Mouse (Mus musculus) heart, adult 2 months (tissue): ENCODE measurements at regions not wholly inside any gene's neighbourhood (a gene's known extent, or its start where the extent isn't known, plus 50 kb on each side); places are given as distances from the start of the nearest gene placed in this dataset.

Experiments
- CTCF ChIP-seq: fragments of 200-600 bp; IDR thresholded peaks from 2 replicates; pipeline ENCODE4 v1.8.1; 2022; ENCODE audit warnings: antibody characterized with exemption, mild to moderate bottlenecking, moderate library complexity
- EP300 ChIP-seq: fragments of 200-500 bp; IDR thresholded peaks from 2 replicates; pipeline ENCODE4 v1.6.1; 2011; ENCODE audit warnings: low read depth, low read length, control low read depth; ENCODE audit not compliant: insufficient read depth

GRCm38 (mm10) chr4:105332081-105332480 lies 174.9 kb downstream of the Plpp3 start:
- TF ChIP-seq CTCF (no peak), EP300 (no peak)
